Mouse (Mus musculus) heart, embryonic 13.5 days (tissue): ENCODE data around the gene Adora3. TPM values are rescaled to one million over a fixed set of nuclear protein-coding genes. Genes with fewer than 3 reads are reported as not detected.
"Not testable (repeated sequence)": the region's sequence is repeated elsewhere in the genome, so short reads cannot be mapped to it uniquely, and the experiment has no call there.

Experiments
- ATAC-seq: fragments of 200-750 bp; cut with Nextera tagmentation; 2 replicates; pipeline ENCODE4 v1.8.0; 2017; ENCODE audit warnings: moderate TSS enrichment; ENCODE audit not compliant: insufficient number of reproducible peaks, low FRiP score, low TSS enrichment; ENCODE audit errors: extremely low read depth
- H3K27ac ChIP-seq: fragments of 300-500 bp; sonication (generic); replicated peaks from 2 replicates; pipeline ENCODE4 v1.5.1; 2015; ENCODE audit warnings: moderate library complexity, mild to moderate bottlenecking, inconsistent platforms
- H3K27me3 ChIP-seq: fragments of 300-500 bp; sonication (generic); replicated peaks from 2 replicates; pipeline ENCODE4 v1.6.1; 2015; ENCODE audit warnings: mild to moderate bottlenecking, inconsistent platforms
- H3K36me3 ChIP-seq: fragments of 300-500 bp; sonication (generic); 2 replicates; pipeline ENCODE4 v1.6.1; 2015; ENCODE audit warnings: mild to moderate bottlenecking, inconsistent platforms
- H3K4me1 ChIP-seq: fragments of 300-500 bp; sonication (generic); 2 replicates; pipeline ENCODE4 v1.6.1; 2015; ENCODE audit warnings: inconsistent platforms
- H3K4me2 ChIP-seq: fragments of 300-500 bp; sonication (generic); 2 replicates; pipeline ENCODE4 v1.6.1; 2015; ENCODE audit warnings: inconsistent platforms, mild to moderate bottlenecking, moderate library complexity
- H3K4me3 ChIP-seq: fragments of 300-500 bp; sonication (generic); 2 replicates; pipeline ENCODE4 v1.5.1; 2015; ENCODE audit warnings: moderate library complexity, mild to moderate bottlenecking, inconsistent platforms
- H3K9ac ChIP-seq: fragments of 300-500 bp; sonication (generic); 2 replicates; pipeline ENCODE4 v1.6.1; 2015; ENCODE audit warnings: inconsistent platforms, mild to moderate bottlenecking, moderate library complexity
- H3K9me3 ChIP-seq: fragments of 300-500 bp; sonication (generic); 2 replicates; pipeline ENCODE4 v1.6.1; 2016; ENCODE audit warnings: inconsistent platforms
- WGBS: fragments of 180-500 bp; shearing (Covaris S2); methylation state at CpG from one replicate; pipeline ENCODE4 v1.1.7; 2015; ENCODE audit warnings: mixed read lengths; 5-methylcytosine and 5-hydroxymethylcytosine counted together
- polyA plus RNA-seq: library from polyadenylated mRNA; unstranded; fragments of >200 nt; fragmentation: Nextera tagmentation; extraction: Ambion mirVana; gene quantifications from 2 replicates; pipeline ENCODE4 v1.2.1, GENCODE M21; 2015

The Adora3 gene
- polyA plus RNA-seq, 1 experiment from 2014 or later, result 0.17 TPM

- H3K4me1 ChIP-seq, result peaks cover 18% of the 10 kb centered on the region
- no peaks in the 10 kb centered on the region for H3K9me3 ChIP-seq
- H3K27ac ChIP-seq, result no peak overlapping the region
- H3K27me3 ChIP-seq, result peaks cover 20% of the 10 kb centered on the region
- no peak overlapping the region for H3K4me3 ChIP-seq
- H3K36me3 ChIP-seq, result no peaks in the 10 kb centered on the region
- no peak overlapping the region for H3K9ac ChIP-seq
- ATAC-seq, result no peak
- 21% methylated on average over 9 of the region's 9 CpGs for WGBS
- H3K4me2 ChIP-seq, result no peak overlapping the region
Observed at GRCm38 (mm10) chr3:105907956-105908655, 37.4 kb downstream of the Adora3 start.

- ATAC-seq, result no peak
- H3K9ac ChIP-seq, result no peak overlapping the region
- 86% methylated on average over 4 of the region's 4 CpGs for WGBS
Observed at GRCm38 (mm10) chr3:105908976-105909375, 38.3 kb downstream of the Adora3 start.

GRCm38 (mm10) chr3:105910519-105911190, 40.0 kb downstream of the Adora3 start:
- Histone ChIP-seq H3K4me3 (no peak overlapping the region), H3K4me1 (peaks cover 40% of the 10 kb centered on the region), H3K9ac (no peak overlapping the region), H3K27ac (no peak overlapping the region), H3K9me3 (no peaks in the 10 kb centered on the region), H3K36me3 (no peaks in the 10 kb centered on the region), H3K4me2 (no peak overlapping the region), H3K27me3 (peaks cover 16% of the 10 kb centered on the region)
- 67% methylated on average over 11 of the region's 11 CpGs for WGBS
- ATAC-seq, result no peak

More at GRCm38 (mm10) chr3:105908976-105909375, 38.3 kb downstream of the Adora3 start:
- Histone ChIP-seq H3K4me1 (peaks cover 27% of the 10 kb centered on the region), H3K27ac (no peak overlapping the region), H3K4me3 (no peak overlapping the region), H3K36me3 (no peaks in the 10 kb centered on the region), H3K9me3 (no peaks in the 10 kb centered on the region), H3K27me3 (peaks cover 20% of the 10 kb centered on the region), H3K4me2 (no peak overlapping the region)

- Histone ChIP-seq H3K4me3 (no peak overlapping the region), H3K27ac (no peak overlapping the region), H3K9me3 (no peaks in the 10 kb centered on the region), H3K27me3 (peaks cover 16% of the 10 kb centered on the region), H3K4me1 (peaks cover 41% of the 10 kb centered on the region), H3K36me3 (no peaks in the 10 kb centered on the region), H3K9ac (no peak overlapping the region), H3K4me2 (no peak overlapping the region)
- no peak for ATAC-seq
- WGBS, result 56% methylated on average over 9 of the region's 9 CpGs
Observed at GRCm38 (mm10) chr3:105912097-105912880, 41.6 kb downstream of the Adora3 start.

- Histone ChIP-seq H3K36me3 (no peaks in the 10 kb centered on the region), H3K9ac (no peak overlapping the region), H3K9me3 (no peaks in the 10 kb centered on the region), H3K4me2 (peak overlapping the region; percentile 33), H3K27ac (peak overlapping the region; percentile 55), H3K27me3 (peaks cover 13% of the 10 kb centered on the region), H3K4me3 (no peak overlapping the region), H3K4me1 (peaks cover 43% of the 10 kb centered on the region)
- WGBS, result 10% methylated on average over 10 of the region's 10 CpGs
- no peak for ATAC-seq
Observed at GRCm38 (mm10) chr3:105913839-105914681, 43.4 kb downstream of the Adora3 start.

- Histone ChIP-seq H3K27ac (no peak overlapping the region), H3K36me3 (no peaks in the 10 kb centered on the region), H3K27me3 (peaks cover 8% of the 10 kb centered on the region), H3K9ac (no peak overlapping the region), H3K4me1 (peaks cover 43% of the 10 kb centered on the region), H3K4me2 (no peak overlapping the region), H3K9me3 (no peaks in the 10 kb centered on the region), H3K4me3 (no peak overlapping the region)
- ATAC-seq, result no peak
- WGBS, result 15% methylated on average over 1 of the region's 1 CpGs
Observed at GRCm38 (mm10) chr3:105915281-105915680, 44.6 kb downstream of the Adora3 start.

GRCm38 (mm10) chr3:105916455-105916854, 45.8 kb downstream of the Adora3 start:
- ATAC-seq, H3K9me3 ChIP-seq, H3K9ac ChIP-seq, H3K27ac ChIP-seq, H3K27me3 ChIP-seq, H3K36me3 ChIP-seq, H3K4me3 ChIP-seq, H3K4me2 ChIP-seq: not testable (repeated sequence)
- H3K4me1 ChIP-seq, result peaks cover 43% of the 10 kb centered on the region

GRCm38 (mm10) chr3:105917656-105918354, 47.1 kb downstream of the Adora3 start:
- 37% methylated on average over 10 of the region's 10 CpGs for WGBS
- H3K4me1 ChIP-seq, result peaks cover 35% of the 10 kb centered on the region
- no peak overlapping the region for H3K9ac ChIP-seq
- no peaks in the 10 kb centered on the region for H3K27me3 ChIP-seq
- H3K4me2 ChIP-seq, result no peak overlapping the region
- H3K27ac ChIP-seq, result peak overlapping the region; percentile 26; the same call in 1 of the 2 replicates
- H3K36me3 ChIP-seq, result no peaks in the 10 kb centered on the region
- no peaks in the 10 kb centered on the region for H3K9me3 ChIP-seq
- H3K4me3 ChIP-seq, result no peak overlapping the region
- no peak for ATAC-seq

- Histone ChIP-seq H3K9me3 (no peaks in the 10 kb centered on the region), H3K27me3 (no peaks in the 10 kb centered on the region), H3K4me3 (no peak overlapping the region), H3K4me2 (no peak overlapping the region), H3K9ac (no peak overlapping the region), H3K36me3 (no peaks in the 10 kb centered on the region), H3K4me1 (peaks cover 32% of the 10 kb centered on the region), H3K27ac (peak overlapping the region; percentile 37; the same call in 1 of the 2 replicates)
- ATAC-seq, result no peak
- WGBS, result 57% methylated on average over 3 of the region's 3 CpGs
Observed at GRCm38 (mm10) chr3:105918355-105918745, 47.7 kb downstream of the Adora3 start.

GRCm38 (mm10) chr3:105920743-105921142, 50.1 kb downstream of the Adora3 start:
- not testable (repeated sequence) for H3K9me3 ChIP-seq, H3K27me3 ChIP-seq, H3K4me3 ChIP-seq, H3K4me2 ChIP-seq, ATAC-seq, H3K36me3 ChIP-seq, H3K9ac ChIP-seq, H3K27ac ChIP-seq
- peaks cover 13% of the 10 kb centered on the region for H3K4me1 ChIP-seq
